Mouse (Mus musculus) cerebellum, adult 2 months (tissue): ENCODE measurements around the gene Kifc3.

ENCODE experiments used
- CTCF ChIP-seq: fragments of 200-500 bp; IDR thresholded peaks from 2 replicates; pipeline ENCODE4 v1.5.1; 2011; ENCODE audit warnings: low read depth, mild to moderate bottlenecking, control low read depth, low read length, moderate library complexity, borderline replicate concordance; ENCODE audit not compliant: insufficient read depth
- POLR2A ChIP-seq: fragments of 200-500 bp; IDR thresholded peaks from 2 replicates; pipeline ENCODE4 v1.6.1; 2011; ENCODE audit warnings: low read length, control low read depth, borderline replicate concordance; ENCODE audit not compliant: insufficient read depth

- TF ChIP-seq POLR2A, result no peak
- TF ChIP-seq CTCF, result no peak
Observed at GRCm38 (mm10) chr8:95131983-95132382, 70.6 kb downstream of the Kifc3 start.
